Mouse (Mus musculus) layer of hippocampus, adult 2 months (tissue): ENCODE data around the gene Tmem45b. TPM values are rescaled to one million over a fixed set of nuclear protein-coding genes. Genes with fewer than 3 reads are reported as not detected.
"Not testable (repeated sequence)": the region's sequence is repeated elsewhere in the genome, so short reads cannot be mapped to it uniquely, and the experiment has no call there.

Experiments used
- DNase-seq, 2 experiments: peaks; one replicate each; pipeline ENCODE4 v3.0.0; 2022; ENCODE audit warnings: low spot score in 2 of 2
- H3K27ac ChIP-seq: fragments of 200-600 bp; 2 replicates; pipeline ENCODE4 v1.8.1; 2022
- H3K4me3 ChIP-seq: fragments of 200-600 bp; 2 replicates; pipeline ENCODE4 v1.8.1; 2022; ENCODE audit warnings: mild to moderate bottlenecking
- CTCF ChIP-seq: fragments of 200-600 bp; conservative IDR thresholded peaks from 2 replicates; pipeline ENCODE4 v1.8.1; 2022; ENCODE audit warnings: antibody characterized with exemption, mild to moderate bottlenecking, moderate library complexity
- long read RNA-seq, 2 experiments: library from polyadenylated mRNA; stranded (forward); transcript quantifications; one replicate each; pipeline ENCODE4 v2.0.0; 2021; ENCODE audit warnings: borderline mapping rate in 2 of 2
- total RNA-seq, 2 experiments: library from RNA; stranded (reverse); gene quantifications; 2 replicates each; pipeline ENCODE4 v1.2.3; 2021

Tmem45b gene
- not detected for total RNA-seq
- long read RNA-seq, experiment 1, partial matches to known transcripts, result 0 of 1 reads
- long read RNA-seq, experiment 1, other reads (novel, unspliced or antisense), result 1 of 1 reads
- long read RNA-seq, experiment 2, result 0 reads

DNA sequence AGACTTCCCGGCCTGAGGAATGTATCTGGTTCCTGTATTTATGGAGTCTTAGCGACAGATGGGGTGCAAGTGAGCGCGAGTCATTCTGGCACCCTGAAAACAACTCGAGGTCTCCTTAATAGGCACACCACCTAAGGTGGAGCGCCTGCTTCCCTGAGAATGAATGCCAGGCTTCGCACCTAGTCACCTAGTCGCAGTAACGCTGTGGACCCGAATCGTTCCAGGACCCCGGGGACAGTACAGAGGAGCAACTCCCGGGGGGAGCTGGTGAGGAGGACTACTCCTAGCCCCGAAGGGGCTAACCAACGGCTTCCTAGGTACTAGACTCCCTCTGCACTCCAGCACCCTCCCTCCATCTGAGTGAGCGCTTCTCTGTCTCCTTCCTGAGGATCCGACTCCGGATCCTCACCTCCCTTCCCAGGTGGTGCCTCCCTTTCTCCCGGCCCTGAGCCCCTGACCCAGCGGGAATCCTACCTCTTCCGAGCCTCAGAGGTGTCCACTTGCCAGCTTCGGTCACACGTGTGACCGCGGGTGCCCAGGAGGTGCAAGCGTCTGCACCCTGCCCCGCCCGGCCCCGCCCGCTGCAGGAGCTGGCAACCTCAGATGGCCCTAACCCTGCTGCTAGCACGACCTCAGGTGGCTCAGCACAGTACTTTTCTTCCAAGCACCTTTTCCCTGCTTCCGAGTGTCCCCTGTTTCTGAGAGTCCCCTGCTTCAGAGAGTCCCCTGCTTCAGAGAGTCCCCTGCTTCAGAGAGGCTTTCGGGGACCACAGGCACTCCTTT, at the start of gene Tmem45b:
Tmem45b (minus strand) TSS at position 771 of the 783 bp plus-strand sequence.
- H3K27ac ChIP-seq, result no peak within 1 kb of the TSS
- TF ChIP-seq CTCF, result no peak
- DNase-seq, result no peak
- H3K4me3 ChIP-seq, result no peak within 1 kb of the TSS

DNA sequence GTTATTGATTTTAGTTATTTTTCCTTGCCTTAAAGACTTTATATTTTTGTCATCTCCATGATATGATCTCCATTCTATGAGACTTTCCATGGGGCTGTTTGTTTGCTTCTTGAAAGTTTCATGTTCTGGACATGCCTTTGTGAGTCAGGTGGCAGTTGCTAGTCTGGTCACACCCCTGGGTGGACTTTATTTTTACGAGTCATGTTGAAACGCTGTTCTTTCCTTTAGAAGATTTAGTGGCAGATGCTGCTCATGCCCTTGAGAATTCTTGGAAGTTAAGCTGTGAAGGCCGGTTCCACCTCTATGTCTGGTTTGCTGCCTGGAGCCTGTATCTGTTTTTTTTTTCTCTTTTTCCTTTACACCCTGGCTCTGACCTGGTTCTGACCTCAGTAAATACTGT, 43.9 kb upstream of the Tmem45b start:
- Histone ChIP-seq H3K4me3 (no peak overlapping the region), H3K27ac (no peak overlapping the region)
- TF ChIP-seq CTCF, result no peak
- DNase-seq, result no peak

DNA sequence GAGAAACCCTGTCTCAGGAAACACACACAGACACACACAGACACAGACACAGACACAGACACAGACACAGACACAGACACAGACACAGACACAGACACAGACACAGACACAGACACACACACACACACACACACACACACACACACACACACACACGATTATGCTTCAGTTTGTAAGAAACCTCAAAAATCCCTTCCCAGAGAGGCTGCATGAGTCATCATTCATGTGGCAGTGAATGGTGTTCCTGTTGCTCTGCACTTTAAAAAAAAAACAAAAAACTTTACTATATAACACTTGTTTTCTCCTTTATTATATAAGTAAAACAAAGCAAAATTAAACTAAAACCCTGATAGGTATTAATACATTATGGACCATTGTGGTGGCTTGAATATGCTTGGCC, 37.0 kb upstream of the Tmem45b start:
- H3K27ac ChIP-seq, DNase-seq, H3K4me3 ChIP-seq: not testable (repeated sequence)

DNA sequence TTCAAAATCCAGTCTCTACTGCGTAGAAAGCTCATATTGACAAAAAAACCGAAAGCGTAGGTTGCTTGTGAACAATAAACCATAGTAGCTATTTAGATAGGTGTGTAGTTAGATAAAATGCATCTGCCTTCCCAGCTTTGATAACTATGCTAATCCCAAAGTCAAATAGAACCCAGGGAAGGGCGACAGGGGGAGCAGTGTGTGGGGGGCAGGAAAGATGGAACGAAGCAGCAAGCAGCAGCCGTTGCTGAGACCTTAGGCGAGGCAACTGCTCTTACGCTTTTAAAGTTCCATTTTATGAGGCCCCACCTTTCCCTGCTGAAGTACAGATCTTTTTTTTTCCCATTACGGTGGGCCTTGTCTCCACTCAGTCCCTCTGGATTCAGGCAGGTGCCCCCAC, 1.1 kb downstream of the Tmem45b start:
- Histone ChIP-seq H3K4me3 (no peak overlapping the region), H3K27ac (no peak overlapping the region)

DNA sequence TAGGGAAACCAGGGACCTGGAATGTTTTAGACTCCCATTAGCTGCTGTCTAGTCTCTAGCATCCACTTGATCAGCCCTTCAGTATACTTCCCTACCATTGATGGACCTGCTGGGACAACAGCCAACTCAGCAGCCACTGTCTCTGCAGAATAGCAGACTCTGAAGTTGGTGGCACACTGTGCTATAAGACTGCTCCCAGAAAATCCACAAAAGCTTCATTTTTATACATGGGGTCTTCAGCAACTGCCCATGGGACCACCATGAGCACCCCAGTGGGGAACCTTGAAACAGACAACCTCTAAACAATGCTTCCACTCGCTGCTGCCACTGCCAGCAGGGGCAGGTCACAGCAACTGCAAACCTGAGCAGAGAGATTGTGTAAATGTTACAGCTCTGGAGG, 9.9 kb downstream of the Tmem45b start:
- H3K4me3 ChIP-seq, result no peak overlapping the region

More for the DNA sequence above, 1.1 kb downstream of the Tmem45b start:
- no peak for DNase-seq
- no peak for TF ChIP-seq CTCF

DNA sequence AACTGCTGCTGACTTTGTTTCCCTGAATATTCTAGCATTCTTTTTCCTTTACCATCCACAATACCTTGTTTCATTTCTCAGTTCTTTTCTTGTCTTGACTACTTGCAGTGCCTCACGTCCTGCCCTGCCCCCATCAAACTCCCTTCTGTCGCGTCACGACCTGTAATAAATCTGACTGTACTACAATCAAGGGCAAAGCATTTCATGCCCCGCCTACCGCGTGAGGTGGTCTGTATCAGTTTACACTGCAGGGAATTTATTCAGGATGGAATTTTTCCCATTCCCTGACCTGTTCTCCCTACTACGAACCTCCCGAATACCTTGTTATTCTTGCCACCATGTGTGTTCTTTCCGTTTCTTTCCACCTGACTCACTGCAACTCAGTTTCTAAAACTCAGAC, 12.1 kb downstream of the Tmem45b start:
- Histone ChIP-seq H3K27ac (no peak overlapping the region), H3K4me3 (no peak overlapping the region)
- no peak for DNase-seq
- TF ChIP-seq CTCF, result no peak

More for the DNA sequence above, 9.9 kb downstream of the Tmem45b start:
- DNase-seq, result no peak
- no peak overlapping the region for H3K27ac ChIP-seq
- TF ChIP-seq CTCF, result no peak

DNA sequence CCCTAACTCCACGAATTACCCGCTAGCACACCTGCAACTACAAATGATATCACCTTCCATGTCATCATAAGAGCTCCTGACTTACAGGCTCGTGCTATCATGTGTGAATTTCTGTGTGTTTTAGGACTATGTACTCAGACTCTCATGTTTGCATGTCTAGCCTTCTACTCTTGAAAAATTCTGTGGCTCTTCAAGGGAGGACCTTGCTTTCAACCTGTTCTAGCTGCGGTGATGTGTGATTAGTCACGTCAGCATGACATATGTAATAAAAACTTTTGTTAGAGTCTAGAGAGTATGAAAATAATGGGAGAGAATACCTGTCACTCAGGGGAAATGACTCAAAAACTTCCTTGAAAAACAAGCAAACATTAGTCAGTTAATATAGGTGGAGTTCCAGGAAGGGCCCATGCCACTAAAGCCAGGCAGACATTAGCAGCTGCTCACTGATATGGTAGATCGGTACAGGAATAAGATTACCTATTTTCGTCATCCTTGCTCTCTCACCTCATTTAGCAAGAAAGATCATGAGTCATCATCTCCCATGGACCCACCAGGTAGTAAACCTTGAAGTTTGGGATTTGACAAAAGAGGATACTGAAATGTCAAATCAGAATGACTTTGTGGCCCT, 15.0 kb downstream of the Tmem45b start:
- H3K27ac ChIP-seq, result no peak overlapping the region
- TF ChIP-seq CTCF, result no peak
- H3K4me3 ChIP-seq, result no peak overlapping the region
- DNase-seq, result no peak

DNA sequence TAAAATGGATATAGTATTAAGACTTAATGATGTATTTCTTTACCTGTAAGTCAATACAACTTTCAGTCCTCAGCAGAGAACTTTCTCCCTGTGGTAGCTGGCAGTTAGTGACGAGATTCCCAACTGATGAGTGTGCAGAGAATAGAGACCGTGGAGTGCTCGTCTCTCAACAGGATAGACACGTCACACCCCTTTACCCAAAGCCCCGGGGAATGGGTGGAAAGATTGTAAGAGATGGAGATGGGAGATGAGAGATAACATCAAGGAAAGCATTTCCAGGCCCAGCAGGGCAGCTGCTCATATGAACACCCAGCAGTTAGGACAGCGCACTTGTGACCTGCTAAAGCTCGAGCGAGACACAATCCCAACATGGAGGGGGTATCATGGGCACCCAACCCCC, 20.0 kb downstream of the Tmem45b start:
- DNase-seq, result no peak
- H3K4me3 ChIP-seq, result no peak overlapping the region
- no peak overlapping the region for H3K27ac ChIP-seq
- no peak for TF ChIP-seq CTCF

DNA sequence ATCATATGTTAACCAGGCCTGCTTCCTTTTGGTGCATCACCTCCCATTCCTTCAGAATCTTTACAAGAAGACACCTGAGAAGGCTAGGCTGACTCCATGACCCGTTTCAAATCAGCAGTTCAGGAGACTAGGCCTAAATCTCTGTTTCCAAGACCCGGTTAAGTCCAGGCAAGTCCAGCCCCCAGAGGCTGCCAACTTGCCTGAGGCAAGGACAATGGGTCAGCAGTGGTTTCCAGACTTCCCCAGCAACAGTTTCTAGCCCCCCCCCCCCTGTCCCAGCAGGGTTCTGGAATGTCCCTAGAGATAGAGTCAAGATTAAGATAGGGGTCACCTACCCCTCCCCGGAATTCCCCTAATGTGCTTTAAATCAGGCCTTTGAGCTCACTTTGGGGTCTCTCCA, 22.8 kb downstream of the Tmem45b start:
- no peak for TF ChIP-seq CTCF
- no peak for DNase-seq
- H3K27ac ChIP-seq, result no peak overlapping the region
- no peak overlapping the region for H3K4me3 ChIP-seq

DNA sequence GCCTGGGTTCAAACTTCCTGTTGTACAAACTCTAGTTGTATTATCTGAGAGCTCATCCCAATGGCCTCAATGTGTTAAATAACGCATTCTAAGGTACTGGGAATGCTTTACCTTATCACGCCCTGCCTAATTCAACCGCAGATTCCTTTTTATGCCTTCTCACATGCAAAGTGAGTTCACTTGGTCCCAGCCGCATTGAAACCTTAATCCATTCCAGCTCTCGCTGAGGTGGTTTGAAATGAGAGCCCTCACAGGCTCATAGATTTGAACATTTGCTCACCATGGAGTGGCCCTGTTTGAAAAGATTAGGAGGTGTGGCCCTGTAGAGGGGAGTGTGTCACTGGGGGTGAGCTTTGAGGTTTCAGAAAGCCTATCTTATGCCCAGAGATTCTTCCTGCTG, 23.9 kb downstream of the Tmem45b start:
- no peak overlapping the region for H3K4me3 ChIP-seq
- TF ChIP-seq CTCF, result no peak
- DNase-seq, result no peak
- no peak overlapping the region for H3K27ac ChIP-seq

DNA sequence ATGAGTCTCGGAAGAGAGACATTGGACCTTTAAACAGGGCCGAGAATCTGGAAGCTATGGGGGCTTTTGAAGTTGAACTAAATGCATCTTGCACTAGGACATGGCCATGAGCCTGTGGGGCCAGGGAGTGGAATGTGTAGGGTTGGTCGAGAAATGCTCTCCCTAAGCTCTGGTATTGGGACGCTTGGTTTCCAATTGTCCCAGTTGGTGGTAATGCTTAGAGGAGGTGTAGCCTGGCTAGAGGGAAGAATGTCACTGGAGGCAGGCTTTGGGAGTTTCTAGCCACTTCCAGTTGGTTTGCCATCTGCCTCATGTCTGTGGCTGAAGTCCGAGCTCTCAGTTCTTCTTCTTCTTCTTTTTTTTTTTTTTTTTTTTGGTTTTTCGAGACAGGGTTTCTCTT, 24.9 kb downstream of the Tmem45b start:
- no peak for TF ChIP-seq CTCF
- no peak for DNase-seq
- Histone ChIP-seq H3K27ac (no peak overlapping the region), H3K4me3 (no peak overlapping the region)

DNA sequence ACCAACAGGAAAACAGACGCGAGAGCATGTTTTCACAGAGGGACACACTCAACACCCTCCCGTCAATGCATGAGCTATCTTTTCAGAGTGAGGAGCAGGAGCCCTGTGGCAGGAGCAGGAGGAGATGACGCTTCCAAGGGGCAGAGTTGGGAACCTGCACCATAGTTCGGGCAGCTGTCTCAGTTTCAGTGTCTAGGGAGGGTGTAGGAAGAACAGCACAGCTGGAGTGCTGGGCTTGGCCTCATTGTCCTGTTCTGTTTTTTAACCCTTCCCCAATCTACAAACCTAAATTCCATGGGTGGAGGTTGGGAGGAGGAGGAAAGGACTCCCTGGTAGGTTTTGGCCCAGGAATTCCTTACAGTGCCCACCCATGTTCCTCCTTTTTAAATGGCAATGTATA, 25.4 kb downstream of the Tmem45b start:
- TF ChIP-seq CTCF, result no peak
- H3K27ac ChIP-seq, result no peak overlapping the region
- no peak overlapping the region for H3K4me3 ChIP-seq
- no peak for DNase-seq

DNA sequence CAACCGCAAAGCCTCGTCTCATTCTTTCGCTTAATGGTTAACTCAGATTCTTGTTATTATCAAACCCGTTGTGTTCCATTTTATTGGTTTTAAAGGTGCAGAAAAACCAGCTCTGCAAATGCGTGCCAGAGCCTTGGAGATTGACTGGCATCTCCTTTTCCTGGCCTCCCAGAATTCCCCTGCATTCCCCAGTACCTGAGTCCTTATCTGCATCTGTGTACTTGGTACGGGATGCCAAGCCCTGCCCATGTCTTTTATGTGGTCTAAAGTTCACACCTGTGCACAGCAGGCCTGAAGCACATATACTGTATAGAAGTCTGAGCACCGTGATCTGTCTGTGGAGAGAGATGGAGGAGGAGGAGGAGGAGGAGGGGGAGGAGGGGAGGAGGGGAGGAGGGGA, 26.4 kb downstream of the Tmem45b start:
- Histone ChIP-seq H3K4me3 (no peak overlapping the region), H3K27ac (no peak overlapping the region)
- DNase-seq, result no peak
- TF ChIP-seq CTCF, result no peak

DNA sequence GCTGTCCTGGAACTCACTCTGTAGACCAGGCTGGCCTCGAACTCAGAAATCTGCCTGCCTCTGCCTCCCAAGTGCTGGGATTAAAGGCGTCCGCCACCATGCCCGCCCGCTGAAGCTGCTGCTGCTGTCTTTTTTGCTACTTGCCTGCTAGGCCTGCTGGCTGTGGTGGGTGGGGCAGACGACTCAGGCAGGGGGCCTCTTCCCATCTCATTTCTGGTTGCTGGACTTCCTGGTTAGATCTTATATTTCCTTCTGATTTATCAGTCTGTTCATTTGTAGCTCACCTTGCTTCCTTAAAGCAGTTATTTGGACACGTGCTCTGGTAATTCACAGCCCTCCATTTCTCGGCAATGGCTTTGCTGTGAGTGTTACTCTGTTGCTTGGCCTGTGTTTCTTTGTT, 28.8 kb downstream of the Tmem45b start:
- no peak overlapping the region for H3K4me3 ChIP-seq
- TF ChIP-seq CTCF, result no peak
- DNase-seq, result no peak
- H3K27ac ChIP-seq, result no peak overlapping the region
